29 mouse cellular contexts compared by ENCODE assay signal in genomic region chr5:45154936-45155335, GRCm38 (mm10).
DNase-seq lines count a peak whose midpoint lies in the region; ATAC-seq and TF ChIP-seq lines count a peak whose summit lies in the region.
"Had no signal": no experiment of that assay in that cellular context is flagged by ENCODE, and none has a peak within 500 bp of the region (broad histone marks: within the 10 kb centered on the region; RNA-seq: fewer than 3 reads in every experiment).

No protein-coding gene starts in this region.

- H3K27ac ChIP-seq in MEL (ENCODE audit: control insufficient read depth, low read depth, low read length), result no peak overlapping the region
- H3K27ac ChIP-seq in midbrain, postnatal 0 days (ENCODE audit: low read depth, low read length), result no peak overlapping the region
- H3K27ac ChIP-seq: gastrocnemius, adult 2 months; heart, adult 2 months; heart, embryonic 10.5 days; heart, embryonic 13.5 days; hindbrain, embryonic 14.5 days; hindbrain, postnatal 0 days had no signal

- no peaks in the 10 kb centered on the region for H3K4me1 ChIP-seq in MEL (ENCODE audit: control insufficient read depth in 1 of 2, insufficient read depth in 2 of 2, low read length in 2 of 2)
- no peaks in the 10 kb centered on the region for H3K4me1 ChIP-seq in midbrain, postnatal 0 days (ENCODE audit: insufficient read depth, low read length)
- H3K4me1 ChIP-seq: heart, embryonic 10.5 days; heart, embryonic 13.5 days had no signal

- no peak for ATAC-seq in midbrain, postnatal 0 days (ENCODE audit: low FRiP score)
- no peak for ATAC-seq in erythroid progenitor cell, adult 5-6 weeks (replicated peaks; ENCODE audit: low FRiP score, poor library complexity, severe bottlenecking)
- ATAC-seq: activated CD4-positive, CD25-positive, alpha-beta regulatory T cell, adult 4 months; forebrain, embryonic 14.5 days; forebrain, postnatal 0 days; hindbrain, postnatal 0 days; inflammation-experienced regulatory T-cells, adult 6 months; intestine, embryonic 16.5 days had no signal

- no peaks in the 10 kb centered on the region for H3K9me3 ChIP-seq in MEL (replicated peaks; ENCODE audit: insufficient read depth, low read length)
- H3K9me3 ChIP-seq in midbrain, postnatal 0 days (ENCODE audit: low read length), result no peaks in the 10 kb centered on the region; the same call in 1 of the 2 replicates
- H3K9me3 ChIP-seq: G1E; heart, embryonic 10.5 days had no signal

- TF ChIP-seq POLR2A in MEL (IDR thresholded peaks at IDR 0.05; ENCODE audit: control insufficient read depth in 1 of 2, insufficient read depth in 1 of 2, low read depth in 1 of 2, low read length in 2 of 2, poor library complexity in 1 of 2), result no peak

- H3K27me3 ChIP-seq in MEL (ENCODE audit: control insufficient read depth in 1 of 2, insufficient read depth in 2 of 2, low read length in 2 of 2), result no peaks in the 10 kb centered on the region
- no peaks in the 10 kb centered on the region for H3K27me3 ChIP-seq in midbrain, postnatal 0 days (ENCODE audit: insufficient read depth, low read length)
- H3K27me3 ChIP-seq: CH12.LX; heart, embryonic 13.5 days had no signal

- TF ChIP-seq EP300 in MEL (IDR thresholded peaks at IDR 0.05; ENCODE audit: low read depth in 1 of 2, low read length in 2 of 2), result no peak

- TF ChIP-seq CTCF in MEL (IDR thresholded peaks at IDR 0.05 in 2 of 3, conservative IDR thresholded peaks at IDR 0.05 in 1 of 3; ENCODE audit: control insufficient read depth in 1 of 3, insufficient read depth in 1 of 3, low read depth in 2 of 3, low read length in 3 of 3, poor library complexity in 1 of 3, severe bottlenecking in 1 of 3), result no peak
- TF ChIP-seq CTCF in midbrain, postnatal 0 days (IDR thresholded peaks at IDR 0.05), result no peak

- no peak overlapping the region for H3K4me2 ChIP-seq in midbrain, postnatal 0 days (ENCODE audit: low read depth, low read length, poor library complexity, severe bottlenecking)
- H3K4me2 ChIP-seq: heart, embryonic 13.5 days; hindbrain, embryonic 14.5 days had no signal

- WGBS in midbrain, postnatal 0 days, result 59% methylated on average over 2 of the region's 2 CpGs

- H3K4me3 ChIP-seq in MEL (ENCODE audit: control insufficient read depth in 1 of 2, insufficient read depth in 1 of 2, low read depth in 2 of 2, low read length in 2 of 2), result no peak overlapping the region
- no peak overlapping the region for H3K4me3 ChIP-seq in midbrain, postnatal 0 days (ENCODE audit: low read depth, low read length)
- H3K4me3 ChIP-seq: gastrocnemius, adult 2 months; heart, adult 2 months; heart, embryonic 10.5 days; heart, embryonic 13.5 days had no signal

- H3K36me3 ChIP-seq in MEL (ENCODE audit: control insufficient read depth in 1 of 2, insufficient read depth in 2 of 2, low read length in 2 of 2), result no peaks in the 10 kb centered on the region
- H3K36me3 ChIP-seq in midbrain, postnatal 0 days (ENCODE audit: insufficient read depth, low read length), result no peaks in the 10 kb centered on the region
- H3K36me3 ChIP-seq: G1E; heart, embryonic 10.5 days; heart, embryonic 13.5 days had no signal

- TF ChIP-seq RAD21 in MEL (IDR thresholded peaks at IDR 0.05; ENCODE audit: low read depth, low read length), result no peak

- DNase-seq in adrenal gland, adult 8-10 months, result peak; percentile 13
- no peak for DNase-seq in adrenal gland, adult 18-20 months (ENCODE audit: low spot score in 2 of 2)
- peak; percentile 19 for DNase-seq in MEL (ENCODE audit: low read depth, low spot score)
- DNase-seq in adrenal gland, postnatal 10 days, result peak; percentile 6
- no peak for DNase-seq in midbrain, postnatal 0 days (ENCODE audit: low spot score)
- DNase-seq in left cerebral cortex, adult 8-10 months (ENCODE audit: low spot score in 2 of 2), result no peak
- DNase-seq: B cell, adult 2 months; cerebellum, adult 18-20 months; cerebellum, adult 9-10 months; cerebellum, postnatal 14 days; forebrain, postnatal 0 days; gastrocnemius, adult 2 months; gastrocnemius, postnatal 14 days; heart, adult 2 months; heart, postnatal 14 days; heart, postnatal 4 days; kidney, adult 18-20 months; kidney, adult 9 months had no signal

- no peak overlapping the region for H3K9ac ChIP-seq in MEL (ENCODE audit: control insufficient read depth, low read depth, low read length, poor library complexity, severe bottlenecking)
- no peak overlapping the region for H3K9ac ChIP-seq in midbrain, postnatal 0 days (replicated peaks; ENCODE audit: low read length, poor library complexity, severe bottlenecking)
- H3K9ac ChIP-seq: forebrain, postnatal 0 days; heart, embryonic 13.5 days; hindbrain, embryonic 14.5 days had no signal

- no peaks in the 10 kb centered on the region for H3K79me2 ChIP-seq in MEL (ENCODE audit: control insufficient read depth, insufficient read depth, low read length, poor library complexity)

TF ChIP-seq in MEL, 35 proteins besides CTCF, POLR2A, EP300 and RAD21:
- TF ChIP-seq UBTF (IDR thresholded peaks at IDR 0.05; ENCODE audit: borderline replicate concordance, insufficient read depth, low read depth, low read length) (no peak), ZMIZ1 (IDR thresholded peaks at IDR 0.05; ENCODE audit: low read depth, low read length) (no peak), E2F4 (IDR thresholded peaks at IDR 0.05; ENCODE audit: borderline replicate concordance, low read depth, low read length) (no peak), MAX (IDR thresholded peaks at IDR 0.05; ENCODE audit: low read length) (no peak), BHLHE40 (IDR thresholded peaks at IDR 0.05; ENCODE audit: borderline replicate concordance, low read depth, low read length) (no peak), NRF1 (IDR thresholded peaks at IDR 0.05; ENCODE audit: insufficient read depth, low read depth, low read length, poor library complexity, severe bottlenecking) (no peak)

Comparison
In these comparisons a context has a peak if more than half of its experiments do, and no peak if none do; other contexts are left out.
1. DNase-seq: peak in adrenal gland, adult 8-10 months (single experiment), MEL (single experiment) and adrenal gland, postnatal 10 days (single experiment); none in adrenal gland, adult 18-20 months (0 of 2), midbrain, postnatal 0 days (single experiment) and left cerebral cortex, adult 8-10 months (0 of 2).